Mouse (Mus musculus): ENCODE measurements around the gene Gm10283.
"Not testable (repeated sequence)": the region's sequence is repeated elsewhere in the genome, so short reads cannot be mapped to it uniquely, and the experiment has no call there.

The Gm10283 gene

GRCm38 (mm10) chr8:60503098-60503497 lies at the start of gene Gm10283:
Gene Gm10283 (minus strand): TSS chr8:60503198.
- DNase-seq (ENCODE audit: low read depth, low spot score) = no peak

DNA sequence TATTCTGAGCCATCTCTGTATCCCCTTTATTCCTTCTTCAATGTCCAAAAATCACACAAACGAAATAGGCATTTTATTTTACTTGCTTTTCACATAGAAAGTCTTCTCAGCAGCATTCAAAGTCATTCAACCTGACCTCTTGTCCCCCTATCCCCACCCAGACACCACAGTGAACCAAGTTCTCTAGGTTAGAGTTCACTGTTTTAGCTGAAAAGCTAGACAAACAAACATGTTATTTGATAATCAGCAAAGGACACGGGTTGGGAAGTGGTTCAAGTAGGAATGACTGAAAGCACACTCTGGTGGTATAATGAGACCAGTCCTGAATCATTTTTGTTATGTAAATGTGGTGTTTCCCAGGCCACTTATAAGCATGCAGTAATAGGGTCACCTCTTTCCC lies 31.9 kb upstream of the Gm10283 start:
- no peak for DNase-seq (ENCODE audit: low read depth, low spot score)

GRCm38 (mm10) chr8:60518286-60518685 lies 15.3 kb upstream of the Gm10283 start:
- DNase-seq (ENCODE audit: low read depth, low spot score) = no peak

DNA sequence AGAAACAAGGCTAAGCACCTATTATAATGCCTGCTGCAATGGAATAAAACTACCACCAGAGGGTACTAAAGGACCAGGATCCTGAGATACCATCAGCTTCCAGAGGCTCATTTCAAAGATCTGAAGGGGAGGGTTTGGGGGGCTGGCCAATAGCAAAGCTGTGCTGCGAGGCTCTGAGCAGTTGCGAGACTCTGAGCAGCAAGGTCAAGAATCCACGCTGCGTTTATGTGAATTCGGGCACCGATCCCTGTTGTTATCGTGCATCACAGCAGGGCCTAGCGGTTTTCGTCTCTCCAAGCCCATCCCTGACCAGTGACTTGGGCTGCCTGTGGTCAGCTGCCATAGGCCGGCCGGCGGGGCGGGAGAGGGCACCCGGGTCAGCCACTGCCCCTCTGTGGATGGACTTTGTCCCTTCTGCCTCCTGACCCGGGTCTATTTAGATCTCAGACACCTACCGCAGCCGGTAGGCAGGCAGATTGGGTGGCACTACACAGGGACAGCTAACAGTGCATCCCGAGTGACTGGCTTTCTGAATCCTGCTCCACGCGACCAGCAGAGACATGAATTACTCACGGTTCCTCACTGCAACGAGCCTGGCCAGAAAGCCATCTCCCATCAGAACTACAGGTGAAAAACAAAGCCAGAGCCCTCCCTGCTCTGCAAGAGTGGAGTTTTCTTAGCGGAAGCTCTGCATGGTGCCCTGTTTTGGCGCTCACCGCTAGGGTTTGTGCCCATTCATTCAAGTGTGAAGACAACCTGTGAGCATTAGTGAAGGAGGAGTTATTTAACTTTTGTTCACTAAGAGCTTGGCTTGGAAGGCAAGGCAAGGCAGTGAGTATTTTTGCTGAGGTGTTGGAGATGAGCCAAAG lies 2.9 kb upstream of the Gm10283 start, which contains the start of gene Aadat:
TSS of gene Aadat (plus strand) at position 280 of the 869 bp plus-strand sequence.
- DNase-seq (ENCODE audit: low read depth, low spot score) = peak; percentile 70

DNA sequence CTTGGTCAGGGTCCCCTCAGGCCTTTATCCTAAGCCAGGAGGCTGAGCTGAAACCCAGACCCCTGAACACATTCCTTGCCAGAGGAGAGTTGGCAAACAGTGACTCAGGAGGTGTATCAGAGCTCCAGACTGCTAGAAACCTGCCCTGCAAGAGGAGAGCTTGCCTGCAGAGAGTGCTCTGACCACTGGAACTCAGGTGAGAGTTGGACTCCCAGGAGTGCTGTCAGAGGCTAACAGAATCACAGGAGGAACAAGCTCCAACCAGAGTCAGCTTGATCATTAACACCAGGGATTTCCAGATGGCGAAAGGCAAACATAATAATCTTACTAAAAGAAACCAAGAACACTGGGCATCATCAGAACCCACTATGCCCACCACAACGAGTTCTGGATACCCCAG lies 8.0 kb downstream of the Gm10283 start:
- not testable (repeated sequence) for DNase-seq (ENCODE audit: low read depth, low spot score)

DNA sequence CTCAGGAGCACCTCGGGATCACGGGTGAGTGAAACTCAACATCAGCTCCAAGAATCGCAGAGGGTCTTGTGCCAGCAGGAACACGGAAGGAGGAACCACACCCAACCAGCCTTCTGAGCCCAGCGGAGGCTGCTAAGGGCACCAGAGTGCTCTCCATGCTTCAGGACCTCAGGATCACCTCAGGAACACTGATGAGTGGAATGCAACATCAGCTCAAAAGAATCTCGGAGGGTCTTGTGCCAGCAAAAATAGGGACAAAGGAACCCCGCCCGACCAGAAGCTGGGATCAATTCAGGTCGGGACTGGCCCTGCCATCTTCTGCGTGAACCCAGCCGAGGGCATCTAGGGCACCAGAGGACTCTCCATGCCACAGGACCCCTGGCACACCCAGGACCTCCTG lies 8.4 kb downstream of the Gm10283 start:
- no peak for DNase-seq (ENCODE audit: low read depth, low spot score)

GRCm38 (mm10) chr8:60492471-60492870 lies 10.5 kb downstream of the Gm10283 start:
- no peak for DNase-seq (ENCODE audit: low read depth, low spot score)

- no peak for DNase-seq (ENCODE audit: low read depth, low spot score)
These were observed 11.1 kb downstream of the Gm10283 start for GRCm38 (mm10) chr8:60491871-60492270.

GRCm38 (mm10) chr8:60490147-60490546 lies 12.9 kb downstream of the Gm10283 start:
- no peak for DNase-seq (ENCODE audit: low read depth, low spot score)

DNA sequence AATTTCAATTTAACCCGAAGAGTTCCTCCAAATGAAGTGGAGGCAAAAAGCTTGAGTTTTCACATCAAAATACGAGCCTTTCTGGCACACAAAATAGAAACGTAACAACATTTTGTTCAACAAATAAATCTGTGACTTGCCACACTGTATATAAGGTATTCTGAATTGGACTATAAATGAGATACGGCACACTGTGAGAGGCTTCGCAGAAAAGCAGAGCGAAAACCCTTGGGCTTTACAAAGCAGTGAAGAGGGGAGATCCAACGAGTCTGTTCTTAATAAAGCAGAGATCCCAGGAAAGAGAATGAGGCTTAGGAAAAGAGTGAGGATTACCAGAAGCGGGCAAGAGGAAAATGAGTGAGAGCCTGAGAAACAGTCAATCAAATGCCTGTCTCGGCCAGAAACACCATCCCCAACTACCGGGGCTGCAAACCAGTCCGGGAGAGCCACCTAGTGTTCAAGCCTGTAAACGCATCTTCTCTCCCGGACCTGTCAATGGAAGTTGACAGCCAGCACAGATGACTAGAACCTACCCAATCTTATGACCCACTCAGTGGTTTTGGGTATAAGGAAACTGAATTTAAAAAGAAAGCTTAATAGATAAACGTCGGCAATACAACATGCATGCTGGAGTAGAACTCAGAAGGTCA lies 36.2 kb downstream of the Gm10283 start:
- peak; percentile 36 for DNase-seq (ENCODE audit: low read depth, low spot score)

DNA sequence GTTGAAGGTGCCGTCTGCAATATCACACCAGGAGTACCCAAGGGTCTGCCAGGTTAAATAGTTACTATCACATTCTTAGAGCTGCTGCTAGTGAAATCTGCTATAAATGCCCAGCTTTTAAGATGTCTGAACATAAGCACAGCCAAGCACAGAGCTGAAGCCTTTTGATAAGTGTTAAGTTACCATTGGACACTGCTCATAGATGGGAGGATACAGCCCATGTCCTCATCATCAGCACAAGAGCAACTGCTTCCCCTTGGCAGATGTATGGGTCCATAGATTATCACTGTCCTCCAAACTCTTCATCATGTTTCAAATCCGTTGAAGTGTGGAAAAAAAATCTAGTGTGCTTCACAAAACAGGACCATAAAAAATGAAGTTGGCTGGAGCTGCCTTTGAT lies 53.7 kb downstream of the Gm10283 start:
- no peak for DNase-seq (ENCODE audit: low read depth, low spot score)

DNA sequence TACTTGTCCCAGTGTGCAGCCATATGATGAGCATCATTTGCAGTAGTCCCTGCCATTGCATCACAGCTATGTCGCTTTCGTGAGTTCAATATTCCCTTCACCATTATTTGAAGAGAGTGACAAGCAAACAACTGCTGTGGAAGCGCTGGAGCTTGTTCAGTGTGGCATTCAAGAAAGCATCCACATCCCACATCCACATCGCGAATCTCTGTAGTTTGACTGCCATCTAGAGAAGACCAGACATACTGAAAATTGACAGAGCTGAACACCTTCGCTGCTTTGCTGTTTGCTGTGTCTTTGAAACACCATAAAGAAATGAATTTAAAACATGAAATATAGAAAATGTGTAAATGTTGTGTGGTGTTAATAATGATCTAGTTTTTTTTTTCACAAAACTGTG lies 58.0 kb downstream of the Gm10283 start:
- no peak for DNase-seq (ENCODE audit: low read depth, low spot score)

DNA sequence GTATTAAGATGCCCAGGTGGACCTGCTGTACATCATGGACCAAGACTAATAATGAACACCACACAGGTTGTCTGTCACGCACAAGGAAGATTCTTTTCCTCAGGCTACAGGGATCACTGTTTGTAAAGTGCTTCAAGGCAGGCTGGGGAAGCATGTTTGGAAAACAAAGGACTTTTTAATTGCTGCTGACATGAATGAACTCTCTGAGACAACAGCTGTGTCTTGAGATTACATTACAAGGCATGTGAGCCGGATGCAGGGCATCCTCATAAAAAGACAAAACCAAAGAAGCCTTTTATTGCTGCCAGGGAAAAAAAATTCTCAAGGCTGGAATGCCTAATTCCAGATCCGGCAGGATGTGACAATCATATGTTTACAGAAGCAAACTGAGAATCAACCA lies 64.4 kb downstream of the Gm10283 start:
- no peak for DNase-seq (ENCODE audit: low read depth, low spot score)

- no peak for DNase-seq (ENCODE audit: low read depth, low spot score)
These were observed 66.1 kb downstream of the Gm10283 start for GRCm38 (mm10) chr8:60436872-60437271.

DNA sequence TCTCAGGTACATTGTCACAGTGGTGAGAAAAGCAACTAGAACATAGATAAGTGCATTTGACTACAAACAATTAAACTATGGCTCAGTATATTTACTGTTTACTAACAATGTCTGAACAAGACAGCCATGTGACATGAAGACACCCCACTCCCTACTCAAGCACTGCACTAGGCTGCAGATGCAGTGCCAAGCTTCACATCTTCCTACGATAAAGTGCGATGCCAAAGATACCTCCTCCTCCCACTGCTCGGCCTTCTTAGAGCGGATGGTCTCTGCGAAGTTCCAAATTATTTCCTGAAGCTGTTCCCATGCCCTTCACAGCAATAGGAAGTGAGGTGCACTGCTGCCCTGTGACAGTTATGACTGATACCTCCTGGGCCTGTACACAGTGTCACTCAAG lies 70.3 kb downstream of the Gm10283 start:
- no peak for DNase-seq (ENCODE audit: low read depth, low spot score)

DNA sequence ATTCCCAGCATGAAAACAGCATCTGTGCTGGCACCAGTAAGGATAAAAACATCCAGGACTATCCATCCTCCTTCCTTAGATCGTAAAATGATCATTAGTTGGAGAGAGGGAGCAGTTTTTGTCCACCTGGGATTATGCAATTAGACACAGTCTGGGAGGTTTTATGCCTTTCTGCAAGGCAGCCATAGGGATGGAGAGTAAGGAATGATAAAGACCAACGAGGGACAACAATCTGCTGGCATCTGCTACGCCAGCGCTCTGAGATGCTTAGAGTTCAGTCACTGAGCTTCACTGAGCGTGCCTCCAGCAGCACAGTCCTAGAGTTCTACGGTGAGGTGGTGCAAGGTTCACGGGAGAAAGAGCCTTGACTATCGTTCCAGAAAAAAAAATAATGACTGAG lies 96.6 kb downstream of the Gm10283 start:
- DNase-seq (ENCODE audit: low read depth, low spot score) = no peak

- DNase-seq (ENCODE audit: low read depth, low spot score) = no peak
These were observed 97.9 kb downstream of the Gm10283 start for GRCm38 (mm10) chr8:60404994-60405548.

- no peak for DNase-seq (ENCODE audit: low read depth, low spot score)
These were observed 109.3 kb downstream of the Gm10283 start for GRCm38 (mm10) chr8:60393675-60394074.

- no peak for DNase-seq (ENCODE audit: low read depth, low spot score)
These were observed 116.4 kb downstream of the Gm10283 start for GRCm38 (mm10) chr8:60386589-60386988.
